Mouse (Mus musculus) cortical plate, adult 2 months (tissue): Measurements from ENCODE around the gene Tcf21.

ENCODE experiments used
- CTCF ChIP-seq: fragments of 200-500 bp; IDR thresholded peaks from 2 replicates; pipeline ENCODE4 v1.5.1; 2011; ENCODE audit warnings: mild to moderate bottlenecking, control low read depth, low read length; ENCODE audit not compliant: insufficient read depth; ENCODE audit errors: extremely low read depth
- POLR2A ChIP-seq: fragments of 200-500 bp; IDR thresholded peaks from 2 replicates; pipeline ENCODE4 v1.6.1; 2011; ENCODE audit warnings: mild to moderate bottlenecking, low read length, control low read depth; ENCODE audit not compliant: insufficient read depth; ENCODE audit errors: extremely low read depth

GRCm38 (mm10) chr10:22845351-22845750, 25.4 kb upstream of the Tcf21 start:
- TF ChIP-seq POLR2A, result no peak
- no peak for TF ChIP-seq CTCF
